ENCODE assay signal across 8 mouse cellular contexts in genomic region chr5:30713299-30713675, GRCm38 (mm10). TPM values are rescaled to one million over a fixed set of nuclear protein-coding genes. Genes with fewer than 3 reads are reported as not detected.
DNase-seq lines count a peak whose midpoint lies in the region; ATAC-seq lines count a peak whose summit lies in the region.

No protein-coding gene starts in this region.

- no peaks in the 10 kb centered on the region for H3K9me3 ChIP-seq in hindbrain, embryonic 12.5 days (replicated peaks)
- H3K9me3 ChIP-seq in liver, embryonic 15.5 days (replicated peaks), result no peaks in the 10 kb centered on the region
- no peaks in the 10 kb centered on the region for H3K9me3 ChIP-seq in stomach, embryonic 15.5 days

- under 1% methylated on average over 20 of the region's 20 CpGs for WGBS in hindbrain, embryonic 12.5 days
- WGBS in liver, embryonic 15.5 days (ENCODE audit: insufficient replicate concordance), result 1% methylated on average over 20 of the region's 20 CpGs
- WGBS in stomach, embryonic 15.5 days, result under 1% methylated on average over 20 of the region's 20 CpGs

- H3K4me3 ChIP-seq in hindbrain, embryonic 12.5 days, result peak overlapping the region; percentile 72
- peak overlapping the region; percentile 2; the same call in 1 of the 2 replicates for H3K4me3 ChIP-seq in liver, embryonic 15.5 days (replicated peaks)
- H3K4me3 ChIP-seq in stomach, embryonic 15.5 days (replicated peaks), result peak overlapping the region; percentile 56

- no peaks in the 10 kb centered on the region for H3K36me3 ChIP-seq in hindbrain, embryonic 12.5 days
- H3K36me3 ChIP-seq in liver, embryonic 15.5 days (replicated peaks), result no peaks in the 10 kb centered on the region
- no peaks in the 10 kb centered on the region for H3K36me3 ChIP-seq in stomach, embryonic 15.5 days

- H3K9ac ChIP-seq in hindbrain, embryonic 12.5 days, result peak overlapping the region; percentile 92
- no peak overlapping the region for H3K9ac ChIP-seq in liver, embryonic 15.5 days
- H3K9ac ChIP-seq in stomach, embryonic 15.5 days, result no peak overlapping the region

- DNase-seq in cerebellum, adult 11 months, result peak; percentile 27
- peak; percentile 28 for DNase-seq in thymus, postnatal 4 days
- DNase-seq in thymus, postnatal 0 days (ENCODE audit: low spot score), result no peak
- no peak for DNase-seq in urinary bladder, postnatal 25 days (ENCODE audit: low spot score)

- H3K4me1 ChIP-seq in hindbrain, embryonic 12.5 days, result peaks cover 37% of the 10 kb centered on the region
- peaks cover 27% of the 10 kb centered on the region for H3K4me1 ChIP-seq in liver, embryonic 15.5 days (replicated peaks)
- H3K4me1 ChIP-seq in stomach, embryonic 15.5 days, result peaks cover 23% of the 10 kb centered on the region

- peaks cover 6% of the 10 kb centered on the region for H3K27me3 ChIP-seq in hindbrain, embryonic 12.5 days
- H3K27me3 ChIP-seq in liver, embryonic 15.5 days, result peaks cover 85% of the 10 kb centered on the region
- peaks cover 50% of the 10 kb centered on the region for H3K27me3 ChIP-seq in stomach, embryonic 15.5 days (replicated peaks)

- peak overlapping the region; percentile 77 for H3K4me2 ChIP-seq in hindbrain, embryonic 12.5 days (replicated peaks)
- H3K4me2 ChIP-seq in liver, embryonic 15.5 days, result peak overlapping the region; percentile 66
- peak overlapping the region; percentile 98 for H3K4me2 ChIP-seq in stomach, embryonic 15.5 days

- ATAC-seq in cerebellum, adult (ENCODE audit: insufficient number of reproducible peaks, low FRiP score, low TSS enrichment), result no peak
- peak; percentile 32 for ATAC-seq in hindbrain, embryonic 12.5 days (ENCODE audit: low FRiP score)
- ATAC-seq in liver, embryonic 15.5 days (ENCODE audit: insufficient read depth), result no peak
- ATAC-seq in stomach, embryonic 15.5 days (ENCODE audit: insufficient read depth, low FRiP score, low read depth), result no peak

- peak overlapping the region; percentile 95 for H3K27ac ChIP-seq in hindbrain, embryonic 12.5 days
- H3K27ac ChIP-seq in liver, embryonic 15.5 days (replicated peaks), result no peak overlapping the region
- no peak overlapping the region for H3K27ac ChIP-seq in stomach, embryonic 15.5 days

RNA-seq across cellular contexts. Expression of gene Dpysl5, which starts 1.9 kb away (rescaled TPM):
- 0.13 and 0.23 TPM in 2 replicates for polyA plus RNA-seq in thymus, postnatal 0 days (2015; fragmentation: Nextera tagmentation; extraction: Ambion mirVana)
- polyA plus RNA-seq in hindbrain, embryonic 12.5 days (2016; fragmentation: Nextera tagmentation; extraction: Ambion mirVana), result 135 and 156 TPM in 2 replicates
- polyA plus RNA-seq in liver, embryonic 15.5 days (2015; fragmentation: Nextera tagmentation; extraction: Ambion mirVana), result 0.29 and 0.52 TPM in 2 replicates
- 6.7 and 7.4 TPM in 2 replicates for polyA plus RNA-seq in stomach, embryonic 15.5 days (2015; fragmentation: Nextera tagmentation; extraction: Ambion mirVana)

RNA-seq across cellular contexts. Expression of gene Cenpa, which starts 46.7 kb away (rescaled TPM):
- polyA plus RNA-seq in thymus, postnatal 0 days (2015; fragmentation: Nextera tagmentation; extraction: Ambion mirVana), result 339 and 404 TPM in 2 replicates
- polyA plus RNA-seq in hindbrain, embryonic 12.5 days (2016; fragmentation: Nextera tagmentation; extraction: Ambion mirVana), result 200 and 221 TPM in 2 replicates
- 180 and 194 TPM in 2 replicates for polyA plus RNA-seq in liver, embryonic 15.5 days (2015; fragmentation: Nextera tagmentation; extraction: Ambion mirVana)
- 218 TPM in 2 replicates for polyA plus RNA-seq in stomach, embryonic 15.5 days (2015; fragmentation: Nextera tagmentation; extraction: Ambion mirVana)

Comparison
In these comparisons a context has a peak if more than half of its experiments do, and no peak if none do; other contexts are left out.
1. DNase-seq: peak in cerebellum, adult 11 months (single experiment) and thymus, postnatal 4 days (single experiment); none in thymus, postnatal 0 days (single experiment) and urinary bladder, postnatal 25 days (single experiment).
2. H3K4me3 ChIP-seq: peak in every context shown above with its lines; median percentile 72 in hindbrain, embryonic 12.5 days; 56 in stomach, embryonic 15.5 days; 2 in liver, embryonic 15.5 days.
3. RNA of gene Dpysl5, which starts 1.9 kb away (polyA plus RNA-seq): 135 to 156 TPM in hindbrain, embryonic 12.5 days; 6.7 to 7.4 TPM in stomach, embryonic 15.5 days, 0.29 to 0.52 TPM in liver, embryonic 15.5 days and 0.13 to 0.23 TPM in thymus, postnatal 0 days; every median in the first group is over 10 times any median in the second.
4. Peak in every context shown above with its lines, with median percentiles within 50 percentile points of each other: H3K4me2 ChIP-seq.